Mouse (Mus musculus) liver, embryonic 14.5 days (tissue): ENCODE data around the gene Ubxn7.

Experiments
- CTCF ChIP-seq: IDR thresholded peaks from 2 replicates; pipeline ENCODE4 v1.5.1; 2016; ENCODE audit warnings: antibody characterized with exemption, low read depth, control low read depth
- EP300 ChIP-seq: IDR thresholded peaks from 2 replicates; pipeline ENCODE4 v1.6.1; 2016; ENCODE audit warnings: antibody characterized with exemption, low read depth

DNA sequence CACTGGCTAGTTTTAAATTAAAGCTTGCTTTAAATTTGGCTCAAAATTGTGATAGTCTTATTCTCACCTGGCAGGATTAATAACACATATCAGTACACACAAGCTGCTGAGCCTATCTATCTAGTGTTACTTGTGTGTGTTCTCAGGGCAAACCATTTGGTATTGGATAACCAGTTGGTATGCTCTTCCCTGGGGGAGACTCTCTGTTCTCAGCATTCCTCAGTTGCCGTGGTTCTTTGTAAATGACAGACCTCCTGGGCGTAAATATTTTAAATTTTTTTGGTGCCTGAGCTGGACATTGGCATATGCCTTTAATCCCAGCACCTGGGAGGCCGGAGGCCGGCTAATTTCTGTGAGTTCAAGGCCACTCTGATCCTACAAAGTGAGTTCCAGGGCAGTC is 19.2 kb upstream of the Ubxn7 start:
- TF ChIP-seq CTCF (no peak), EP300 (no peak)
